In genomic region chr2:122368081-122368971, GRCm38 (mm10) we compare ENCODE assay signal across 8 mouse cellular contexts. TPM values are rescaled to one million over a fixed set of nuclear protein-coding genes. Genes with fewer than 3 reads are reported as not detected.
DNase-seq lines count a peak whose midpoint lies in the region; ATAC-seq and TF ChIP-seq lines count a peak whose summit lies in the region.
"Had no signal": no experiment of that assay in that cellular context is flagged by ENCODE, and none has a peak within 500 bp of the region (broad histone marks: within the 10 kb centered on the region; RNA-seq: fewer than 3 reads in every experiment).

No protein-coding gene starts in this region.

- no peak for TF ChIP-seq EP300 in CH12.LX (IDR thresholded peaks at IDR 0.05; ENCODE audit: low read length)

- no peaks in the 10 kb centered on the region for H3K36me3 ChIP-seq in CH12.LX (replicated peaks in 1 of 2; ENCODE audit: control insufficient read depth in 1 of 2, insufficient read depth in 1 of 2, low read length in 1 of 2)
- H3K36me3 ChIP-seq in hindbrain, embryonic 15.5 days, result no peaks in the 10 kb centered on the region
- no peaks in the 10 kb centered on the region for H3K36me3 ChIP-seq in liver, embryonic 11.5 days (ENCODE audit: control insufficient read depth, insufficient read depth, low read length)
- H3K36me3 ChIP-seq in neural tube, embryonic 13.5 days, result peaks cover 10% of the 10 kb centered on the region; the same call in 1 of the 2 replicates

- peaks cover 12% of the 10 kb centered on the region for H3K27me3 ChIP-seq in CH12.LX (replicated peaks)
- H3K27me3 ChIP-seq in hindbrain, embryonic 15.5 days, result no peaks in the 10 kb centered on the region
- H3K27me3 ChIP-seq in liver, embryonic 11.5 days (replicated peaks; ENCODE audit: control insufficient read depth, insufficient read depth, low read length), result no peaks in the 10 kb centered on the region; the same call in 1 of the 2 replicates
- no peaks in the 10 kb centered on the region for H3K27me3 ChIP-seq in neural tube, embryonic 13.5 days

- in situ Hi-C loops in CH12.LX (cut with MboI; ENCODE audit: low pct_ligation_motif_present, low pct_unique_long_range_greater_than_20kb, low sequenced_read_pairs), result no loop called here

- dilution Hi-C loops in CH12.LX (cut with MboI; ENCODE audit: extremely low pct_ligation_motif_present, extremely low pct_unique_long_range_greater_than_20kb, low sequenced_read_pairs), result no loop called here

- H3K9ac ChIP-seq in CH12.LX (ENCODE audit: insufficient read depth, low read depth), result peak overlapping the region; percentile 80
- H3K9ac ChIP-seq in hindbrain, embryonic 15.5 days, result peak overlapping the region; percentile 97
- peak overlapping the region; percentile 79 for H3K9ac ChIP-seq in liver, embryonic 11.5 days (ENCODE audit: low read depth, low read length)
- H3K9ac ChIP-seq in neural tube, embryonic 13.5 days, result peak overlapping the region; percentile 98

- WGBS in hindbrain, embryonic 15.5 days, result under 1% methylated on average over 31 of the region's 55 CpGs
- WGBS in liver, embryonic 11.5 days, result 2% methylated on average over 46 of the region's 55 CpGs
- 1% methylated on average over 41 of the region's 55 CpGs for WGBS in neural tube, embryonic 13.5 days

- DNase-seq in B cell, adult 2 months, result peak; percentile 27 to 34
- no peak for DNase-seq in CH12.LX (ENCODE audit: extremely low read depth)
- peak; percentile 53 for DNase-seq in embryo, embryonic 11 days
- peak; percentile 73 for DNase-seq in liver, embryonic 11.5 days (ENCODE audit: low spot score)
- DNase-seq in left cerebral cortex, postnatal 14 days (ENCODE audit: low spot score in 2 of 2), result no peak

- intact Hi-C loops in left cerebral cortex, postnatal 14 days (cut with DNase I), result loop anchor here (2.0 kb wide), 1 partner anchor 20 kb away; no protein-coding TSS in a partner anchor

- no peak for TF ChIP-seq RAD21 in CH12.LX (IDR thresholded peaks at IDR 0.05; ENCODE audit: low read depth, low read length)

- no peaks in the 10 kb centered on the region for H3K9me3 ChIP-seq in CH12.LX (replicated peaks; ENCODE audit: low read length)
- H3K9me3 ChIP-seq in hindbrain, embryonic 15.5 days, result no peaks in the 10 kb centered on the region
- H3K9me3 ChIP-seq in liver, embryonic 11.5 days (ENCODE audit: control insufficient read depth, low read length), result no peaks in the 10 kb centered on the region
- H3K9me3 ChIP-seq in neural tube, embryonic 13.5 days, result no peaks in the 10 kb centered on the region

- no peak for TF ChIP-seq POLR2A in CH12.LX (IDR thresholded peaks at IDR 0.05; ENCODE audit: low read depth, low read length)

- peak overlapping the region; percentile 20 to 72 (median 67) for H3K4me3 ChIP-seq in CH12.LX (replicated peaks in 1 of 3; ENCODE audit: low read depth in 2 of 3, low read length in 2 of 3, poor library complexity in 1 of 3)
- H3K4me3 ChIP-seq in hindbrain, embryonic 15.5 days, result peak overlapping the region; percentile 93
- H3K4me3 ChIP-seq in liver, embryonic 11.5 days (ENCODE audit: low read depth, low read length), result peak overlapping the region; percentile 84
- peak overlapping the region; percentile 96 for H3K4me3 ChIP-seq in neural tube, embryonic 13.5 days

- peak overlapping the region; percentile 74 for H3K4me2 ChIP-seq in CH12.LX (ENCODE audit: insufficient read depth, low read depth, poor library complexity, severe bottlenecking)
- H3K4me2 ChIP-seq in hindbrain, embryonic 15.5 days, result peak overlapping the region; percentile 86
- H3K4me2 ChIP-seq in liver, embryonic 11.5 days, result peak overlapping the region; percentile 98
- H3K4me2 ChIP-seq in neural tube, embryonic 13.5 days, result peak overlapping the region; percentile 80

- TF ChIP-seq CTCF in CH12.LX (conservative IDR thresholded peaks at IDR 0.05 in 1 of 2, IDR thresholded peaks at IDR 0.05 in 1 of 2; ENCODE audit: low read depth in 2 of 2, low read length in 2 of 2), result no peak

- H3K79me2 ChIP-seq in CH12.LX (replicated peaks; ENCODE audit: control insufficient read depth, extremely low read depth, insufficient read depth, poor library complexity, severe bottlenecking), result no peaks in the 10 kb centered on the region

- ATAC-seq in hindbrain, embryonic 15.5 days (ENCODE audit: low FRiP score, low read depth), result peak; percentile 32
- peak; percentile 29 for ATAC-seq in liver, embryonic 11.5 days (replicated peaks; ENCODE audit: low FRiP score)
- ATAC-seq in neural tube, embryonic 13.5 days (ENCODE audit: low read depth), result peak; percentile 49

- H3K4me1 ChIP-seq in CH12.LX (ENCODE audit: control insufficient read depth in 1 of 2, insufficient read depth in 2 of 2), result peaks cover 5 to 16% of the 10 kb centered on the region in 2 experiments
- H3K4me1 ChIP-seq in hindbrain, embryonic 15.5 days (replicated peaks), result peaks cover 38% of the 10 kb centered on the region
- H3K4me1 ChIP-seq in liver, embryonic 11.5 days (replicated peaks; ENCODE audit: control insufficient read depth, insufficient read depth, low read length), result peaks cover 25% of the 10 kb centered on the region
- peaks cover 42% of the 10 kb centered on the region for H3K4me1 ChIP-seq in neural tube, embryonic 13.5 days (replicated peaks)

- no peak overlapping the region for H3K27ac ChIP-seq in CH12.LX (ENCODE audit: insufficient read depth, low read depth)
- H3K27ac ChIP-seq in hindbrain, embryonic 15.5 days (replicated peaks), result peak overlapping the region; percentile 79
- peak overlapping the region; percentile 74 for H3K27ac ChIP-seq in liver, embryonic 11.5 days (ENCODE audit: low read depth, low read length)
- peak overlapping the region; percentile 79 for H3K27ac ChIP-seq in neural tube, embryonic 13.5 days (replicated peaks)

TF ChIP-seq in CH12.LX, 34 proteins besides CTCF, POLR2A, EP300 and RAD21:
- TF ChIP-seq BHLHE40 (IDR thresholded peaks at IDR 0.05; ENCODE audit: low read depth, low read length) (no peak), MXI1 (IDR thresholded peaks at IDR 0.05; ENCODE audit: low read depth, low read length) (no peak), CHD1 (IDR thresholded peaks at IDR 0.05; ENCODE audit: low read depth, low read length) (no peak), USF2 (conservative IDR thresholded peaks at IDR 0.05; ENCODE audit: low read depth, low read length) (no peak), GABPA (IDR thresholded peaks at IDR 0.05; ENCODE audit: insufficient replicate concordance, low read depth, low read length) (no peak), RCOR1 (conservative IDR thresholded peaks at IDR 0.05; ENCODE audit: low read depth, low read length) (no peak), SMC3 (IDR thresholded peaks at IDR 0.05; ENCODE audit: low read depth, low read length) (no peak), TBP (conservative IDR thresholded peaks at IDR 0.05; ENCODE audit: low read depth, low read length) (no peak), ZKSCAN1 (IDR thresholded peaks at IDR 0.05; ENCODE audit: borderline replicate concordance, low read depth, low read length) (no peak), TCF12 (IDR thresholded peaks at IDR 0.05; ENCODE audit: low read depth, low read length) (no peak; the same call in 1 of the 2 replicates), MAZ (IDR thresholded peaks at IDR 0.05; ENCODE audit: low read depth, low read length) (no peak), SIN3A (IDR thresholded peaks at IDR 0.05; ENCODE audit: low read length) (no peak), POLR2AphosphoS2 (IDR thresholded peaks at IDR 0.05; ENCODE audit: low read depth, low read length) (no peak), MEF2A (IDR thresholded peaks at IDR 0.05; ENCODE audit: borderline replicate concordance, low read depth, low read length) (no peak), PAX5 (IDR thresholded peaks at IDR 0.05; ENCODE audit: low read length) (no peak), JUN (IDR thresholded peaks at IDR 0.05; ENCODE audit: insufficient read depth, low read depth, low read length) (no peak), MAX (IDR thresholded peaks at IDR 0.05; ENCODE audit: low read length) (no peak), MYC (IDR thresholded peaks at IDR 0.05; ENCODE audit: low read depth, low read length) (no peak), ZNF384 (IDR thresholded peaks at IDR 0.05; ENCODE audit: low read depth, low read length) (no peak)

RNA-seq across cellular contexts. Expression of gene Shf, which starts 0.6 kb away (rescaled TPM):
- total RNA-seq in CH12.LX (2012; rRNA removed) (2.1 and 2.7 TPM in 2 replicates), CH12.LX (2014; rRNA removed) (0.49 and 1.2 TPM in 2 replicates)
- 2.0 and 2.1 TPM in 2 replicates for polyA plus RNA-seq in CH12.LX (2012; ENCODE audit: insufficient read length, low read depth)
- 11.1 and 12.6 TPM in 2 replicates for polyA plus RNA-seq in hindbrain, embryonic 15.5 days (2015; fragmentation: Nextera tagmentation; extraction: Ambion mirVana)
- polyA plus RNA-seq in liver, embryonic 11.5 days (2014; fragmentation: Nextera tagmentation; extraction: Ambion mirVana), result 2.5 TPM in 2 replicates
- 12.7 and 17.2 TPM in 2 replicates for polyA plus RNA-seq in neural tube, embryonic 13.5 days (2015; fragmentation: Nextera tagmentation; extraction: Ambion mirVana)
- total RNA-seq in left cerebral cortex, postnatal 14 days (2021), result 10 to 100 TPM; 75.3 to 77.1 TPM

RNA-seq across cellular contexts. Expression of gene Duox1, which starts 52.9 kb away (rescaled TPM):
- total RNA-seq in CH12.LX (2012; rRNA removed) (not detected in 2 replicates), CH12.LX (2014; rRNA removed) (not detected in 2 replicates)
- not detected in 2 replicates for polyA plus RNA-seq in CH12.LX (2012; ENCODE audit: insufficient read length, low read depth)
- polyA plus RNA-seq in hindbrain, embryonic 15.5 days (2015; fragmentation: Nextera tagmentation; extraction: Ambion mirVana), result 0.14 and 0.16 TPM in 2 replicates
- 0.10 TPM in 1 of 2 replicates, not detected in the other for polyA plus RNA-seq in liver, embryonic 11.5 days (2014; fragmentation: Nextera tagmentation; extraction: Ambion mirVana)
- 0.06 and 0.13 TPM in 2 replicates for polyA plus RNA-seq in neural tube, embryonic 13.5 days (2015; fragmentation: Nextera tagmentation; extraction: Ambion mirVana)
- under 1 TPM; 0.07 to 0.15 TPM for total RNA-seq in left cerebral cortex, postnatal 14 days (2021)
- total RNA-seq: hematopoietic stem cell, adult 5-6 weeks had no signal

RNA-seq across cellular contexts. Expression of gene Duoxa1, which starts 54.8 kb away (rescaled TPM):
- not detected in 2 replicates for total RNA-seq in CH12.LX (2012; rRNA removed)
- total RNA-seq in CH12.LX (2014; rRNA removed), result not detected in 2 replicates
- not detected in 2 replicates for polyA plus RNA-seq in CH12.LX (2012; ENCODE audit: insufficient read length, low read depth)
- 0.23 and 0.52 TPM in 2 replicates for polyA plus RNA-seq in hindbrain, embryonic 15.5 days (2015; fragmentation: Nextera tagmentation; extraction: Ambion mirVana)
- polyA plus RNA-seq in liver, embryonic 11.5 days (2014; fragmentation: Nextera tagmentation; extraction: Ambion mirVana), result not detected in 2 replicates
- polyA plus RNA-seq in neural tube, embryonic 13.5 days (2015; fragmentation: Nextera tagmentation; extraction: Ambion mirVana), result 0.29 TPM in 1 of 2 replicates, not detected in the other
- total RNA-seq in left cerebral cortex, postnatal 14 days (2021), result not detected
- total RNA-seq: hematopoietic stem cell, adult 5-6 weeks had no signal

RNA-seq across cellular contexts. Expression of gene Slc28a2, which starts 58.0 kb away (rescaled TPM):
- total RNA-seq in CH12.LX (2012; rRNA removed), result 15.9 and 16.3 TPM in 2 replicates
- 30.3 and 32.0 TPM in 2 replicates for total RNA-seq in CH12.LX (2014; rRNA removed)
- polyA plus RNA-seq in CH12.LX (2012; ENCODE audit: insufficient read length, low read depth), result 28.3 and 31.4 TPM in 2 replicates
- polyA plus RNA-seq in hindbrain, embryonic 15.5 days (2015; fragmentation: Nextera tagmentation; extraction: Ambion mirVana), result 0.14 TPM in 1 of 2 replicates, not detected in the other
- polyA plus RNA-seq in liver, embryonic 11.5 days (2014; fragmentation: Nextera tagmentation; extraction: Ambion mirVana), result 0.29 and 0.35 TPM in 2 replicates
- polyA plus RNA-seq in neural tube, embryonic 13.5 days (2015; fragmentation: Nextera tagmentation; extraction: Ambion mirVana), result 0.11 TPM in 1 of 2 replicates, not detected in the other
- not detected for total RNA-seq in left cerebral cortex, postnatal 14 days (2021)

Comparison
In these comparisons a context has a peak if more than half of its experiments do, and no peak if none do; other contexts are left out.
1. DNase-seq: peak in B cell, adult 2 months (2 of 2), embryo, embryonic 11 days (single experiment) and liver, embryonic 11.5 days (single experiment); none in CH12.LX (single experiment) and left cerebral cortex, postnatal 14 days (0 of 2).
2. Peak in every context shown above with its lines, with median percentiles within 50 percentile points of each other: H3K4me2 ChIP-seq, H3K4me3 ChIP-seq, H3K9ac ChIP-seq and ATAC-seq.